Mouse (Mus musculus) cerebellum, adult 2 months (tissue): Measurements from ENCODE around the gene Suv39h1. TPM values are rescaled to one million over a fixed set of nuclear protein-coding genes. Genes with fewer than 3 reads are reported as not detected.
A peak's percentile ranks its signal among the peaks of the same experiment; 100 is the strongest.
"Not testable (repeated sequence)": the region's sequence is repeated elsewhere in the genome, so short reads cannot be mapped to it uniquely, and the experiment has no call there.

Experiments used
- DNase-seq, 2 experiments: peaks; one replicate each; pipeline ENCODE4 v3.0.0; 2021
- H3K27ac ChIP-seq: fragments of 200-500 bp; 2 replicates; pipeline ENCODE4 v1.5.1; 2012; ENCODE audit warnings: low read length, control low read depth, inconsistent platforms; ENCODE audit not compliant: insufficient read depth
- H3K27me3 ChIP-seq: fragments of 200-500 bp; 2 replicates; pipeline ENCODE4 v1.6.1; 2012; ENCODE audit warnings: inconsistent platforms, mild to moderate bottlenecking, low read length, moderate library complexity; ENCODE audit not compliant: control insufficient read depth, insufficient read depth
- H3K4me1 ChIP-seq: fragments of 200-500 bp; 2 replicates; pipeline ENCODE4 v1.6.1; 2011; ENCODE audit warnings: low read length; ENCODE audit not compliant: control insufficient read depth, insufficient read depth
- H3K4me3 ChIP-seq: fragments of 200-500 bp; replicated peaks from 2 replicates; pipeline ENCODE3; 2011; ENCODE audit warnings: mild to moderate bottlenecking, low read depth, low read length, control low read depth; ENCODE audit not compliant: insufficient read depth
- CTCF ChIP-seq: fragments of 200-500 bp; IDR thresholded peaks from 2 replicates; pipeline ENCODE4 v1.5.1; 2011; ENCODE audit warnings: low read depth, mild to moderate bottlenecking, control low read depth, low read length, moderate library complexity, borderline replicate concordance; ENCODE audit not compliant: insufficient read depth
- POLR2A ChIP-seq: fragments of 200-500 bp; IDR thresholded peaks from 2 replicates; pipeline ENCODE4 v1.6.1; 2011; ENCODE audit warnings: low read length, control low read depth, borderline replicate concordance; ENCODE audit not compliant: insufficient read depth
- WGBS: fragments of 180-500 bp; shearing (Covaris S2); methylation state at CpG from one replicate; pipeline ENCODE4 v1.1.7; 2018; 5-methylcytosine and 5-hydroxymethylcytosine counted together
- polyA plus RNA-seq: library from polyadenylated mRNA; depleted of rRNA; stranded (reverse); fragments of >200 nt; gene quantifications from 2 replicates; pipeline ENCODE4 v1.2.3, GENCODE M21; 2012; rRNA removed

Gene Suv39h1
- polyA plus RNA-seq, 1 experiment, result 22.7 TPM

DNA sequence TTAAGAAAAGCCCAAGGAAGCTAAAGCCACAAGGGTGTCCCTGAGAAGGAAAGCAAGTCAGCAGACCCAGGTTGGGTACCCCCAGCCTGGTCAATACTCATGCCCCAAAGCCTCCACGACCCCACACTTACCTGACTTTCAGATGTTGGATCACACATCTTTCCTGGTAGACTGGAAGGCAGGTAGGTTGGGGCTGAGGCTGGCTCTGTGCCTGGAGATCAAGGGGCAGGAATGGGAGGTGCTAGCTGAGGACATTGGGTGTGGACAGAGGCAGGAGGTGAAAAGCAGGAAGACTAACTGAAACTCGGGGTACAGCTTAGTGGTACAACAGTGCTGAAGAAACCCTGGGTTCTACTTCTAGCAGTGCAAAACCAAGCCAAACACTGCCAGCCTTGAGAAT is 56.3 kb downstream of the Suv39h1 start, which contains the start of gene Glod5:
TSS of gene Glod5 (minus strand) at position 207 of the 400 bp plus-strand sequence.
- no peaks in the 10 kb centered on the region for H3K4me1 ChIP-seq
- DNase-seq, result no peak
- WGBS, result 66% methylated on average over 2 of the region's 2 CpGs
- no peak for TF ChIP-seq CTCF
- TF ChIP-seq POLR2A, result no peak
- H3K27ac ChIP-seq, result no peak within 1 kb of the TSS
- no peak within 1 kb of the TSS for H3K4me3 ChIP-seq
- no peaks in the 10 kb centered on the region for H3K27me3 ChIP-seq

DNA sequence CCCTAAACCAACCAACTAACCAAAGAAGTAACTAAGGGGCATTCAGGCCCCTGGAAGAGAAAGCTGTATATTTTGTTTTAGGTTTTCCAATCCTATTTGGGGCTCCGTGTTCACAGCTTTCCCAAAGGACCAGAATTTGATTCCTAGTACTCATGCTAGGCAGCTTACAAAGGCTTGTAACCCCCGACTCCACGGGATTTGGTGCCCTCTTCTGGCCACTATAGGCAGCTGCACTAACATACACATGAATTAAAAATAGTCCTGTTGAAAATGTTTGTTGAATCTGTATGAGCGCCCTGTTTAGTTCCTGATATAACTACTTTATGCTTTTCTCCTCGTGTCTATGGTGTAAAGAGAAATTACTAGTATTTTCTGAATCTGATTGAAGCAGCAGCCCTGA is 57.4 kb downstream of the Suv39h1 start:
- peak; percentile 32 to 41 for DNase-seq
- 14% methylated on average over 5 of the region's 5 CpGs for WGBS
- H3K27me3 ChIP-seq, result no peaks in the 10 kb centered on the region
- H3K4me1 ChIP-seq, result no peaks in the 10 kb centered on the region
- TF ChIP-seq CTCF (peak; percentile 64), POLR2A (no peak)
- H3K4me3 ChIP-seq, result no peak overlapping the region
- H3K27ac ChIP-seq, result no peak overlapping the region

DNA sequence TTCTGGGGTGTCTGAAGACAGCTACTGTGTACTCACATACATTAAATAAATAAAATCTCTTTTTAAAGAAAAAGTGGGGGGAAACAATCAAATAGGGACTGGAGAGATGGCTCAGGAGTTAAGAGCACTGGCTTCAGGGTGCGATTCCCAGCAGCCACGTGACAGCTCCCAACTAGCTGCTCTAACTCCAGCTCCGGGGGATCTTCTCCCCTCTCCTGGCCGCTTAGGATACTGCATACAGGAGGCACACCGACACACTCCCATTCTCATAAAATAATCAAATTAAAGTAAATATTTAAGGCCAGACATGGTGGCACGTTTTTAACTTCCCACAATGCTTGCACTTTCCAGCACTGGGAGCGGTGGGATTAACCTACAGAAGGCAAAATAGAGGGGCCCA is 58.9 kb downstream of the Suv39h1 start:
- H3K4me3 ChIP-seq, DNase-seq, H3K27ac ChIP-seq, H3K27me3 ChIP-seq, H3K4me1 ChIP-seq: not testable (repeated sequence)
- 30% methylated on average over 7 of the region's 7 CpGs for WGBS

DNA sequence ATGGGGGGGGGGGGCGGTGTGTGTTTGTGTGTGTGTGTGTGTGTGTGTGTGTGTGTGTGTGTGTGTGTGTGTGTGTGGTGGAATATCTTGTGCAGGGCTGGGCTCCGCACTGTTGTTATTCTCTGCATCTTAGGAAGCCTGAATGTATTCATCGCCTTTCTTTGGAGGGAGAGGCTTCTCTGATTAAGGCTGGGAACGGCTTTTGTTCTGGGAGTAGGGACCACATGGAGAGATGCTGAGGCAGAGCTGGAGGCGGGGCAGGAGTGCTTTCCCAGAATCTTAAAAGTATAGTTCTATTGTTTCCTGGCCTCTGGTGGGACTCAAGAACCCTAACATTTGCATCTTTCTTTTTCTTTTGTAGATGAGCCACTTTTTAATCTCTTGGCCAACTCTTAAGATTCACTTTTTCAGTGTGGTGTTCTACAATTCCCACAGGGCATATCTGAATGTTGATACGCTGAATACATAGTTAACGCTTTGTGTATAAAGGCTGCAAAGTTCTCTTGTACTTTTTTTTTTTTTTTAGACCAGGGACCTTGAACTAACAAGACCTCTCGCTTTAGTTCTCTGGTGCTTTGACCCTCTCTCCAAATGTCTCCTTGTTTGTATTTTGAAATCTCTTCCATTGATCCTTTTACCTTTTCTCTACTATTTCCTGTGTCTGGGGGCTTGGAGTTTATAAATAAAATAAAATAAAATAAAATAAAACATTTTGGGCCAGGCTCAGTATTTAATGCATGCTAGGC is 60.8 kb downstream of the Suv39h1 start:
- Histone ChIP-seq H3K4me3 (no peak overlapping the region), H3K27ac (no peak overlapping the region), H3K4me1 (no peaks in the 10 kb centered on the region), H3K27me3 (no peaks in the 10 kb centered on the region)
- whole genome bisulfite sequencing, result 31% methylated on average over 7 of the region's 8 CpGs
- TF ChIP-seq POLR2A (no peak), CTCF (no peak)
- no peak for DNase-seq

DNA sequence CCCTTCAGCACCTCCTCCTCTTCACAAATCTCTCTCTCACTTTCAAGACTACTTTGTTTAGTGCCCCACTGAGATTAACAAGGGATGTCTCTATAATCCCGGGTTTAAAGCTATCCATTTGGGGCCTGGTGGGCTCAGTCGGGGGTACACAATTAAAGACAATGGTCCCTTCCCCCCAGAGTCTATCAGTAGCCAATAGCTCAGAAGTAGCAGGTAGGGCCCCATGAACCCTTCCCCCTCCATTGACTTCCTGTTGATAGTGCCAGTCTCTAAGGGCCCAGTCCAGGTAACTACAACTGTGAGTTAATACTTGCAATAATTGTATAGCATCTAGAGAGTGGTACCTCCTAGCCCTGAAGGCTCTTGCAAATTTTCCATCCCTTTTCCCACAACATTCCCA is 61.4 kb downstream of the Suv39h1 start:
- Histone ChIP-seq H3K4me3 (no peak overlapping the region), H3K27me3 (no peaks in the 10 kb centered on the region), H3K4me1 (no peaks in the 10 kb centered on the region), H3K27ac (no peak overlapping the region)
- 28% methylated on average over 2 of the region's 2 CpGs for WGBS
- TF ChIP-seq POLR2A, result no peak
- TF ChIP-seq CTCF, result no peak
- DNase-seq, result no peak

Other genes starting within 250 kb of the Suv39h1 start
- gene Otud5, start 233.4 kb downstream of the Suv39h1 start, polyA plus RNA-seq, result 49.4 and 52.5 TPM in 2 replicates
- gene Pim2, start 196.5 kb downstream of the Suv39h1 start, polyA plus RNA-seq, result 47.9 and 50.5 TPM in 2 replicates
- 40.6 and 46.8 TPM in 2 replicates for gene Slc35a2, start 190.7 kb downstream of the Suv39h1 start, polyA plus RNA-seq
- gene Pqbp1, start 175.5 kb downstream of the Suv39h1 start, polyA plus RNA-seq, result 165 and 174 TPM in 2 replicates
- 27.5 TPM in 2 replicates for gene Timm17b, start 175.4 kb downstream of the Suv39h1 start, polyA plus RNA-seq
- not detected in 2 replicates for gene Gm10491, start 166.9 kb downstream of the Suv39h1 start, polyA plus RNA-seq
- gene Gm10490, start 165.2 kb downstream of the Suv39h1 start, polyA plus RNA-seq, result not detected in 2 replicates
- 395 and 461 TPM in 2 replicates for gene Pcsk1n, start 154.9 kb downstream of the Suv39h1 start, polyA plus RNA-seq
- gene Eras, start 146.2 kb downstream of the Suv39h1 start, polyA plus RNA-seq, result not detected in 2 replicates
- gene Hdac6, start 126.9 kb downstream of the Suv39h1 start, polyA plus RNA-seq, result 66.2 and 71.0 TPM in 2 replicates
- not detected in 2 replicates for gene Gata1, start 96.7 kb downstream of the Suv39h1 start, polyA plus RNA-seq
- 0.90 and 1.3 TPM in 2 replicates for gene Glod5, start 56.3 kb downstream of the Suv39h1 start, polyA plus RNA-seq
- 0.44 and 0.67 TPM in 2 replicates for gene Was, start 15.7 kb upstream of the Suv39h1 start, polyA plus RNA-seq
- 131 and 141 TPM in 2 replicates for gene Wdr13, start 58.1 kb upstream of the Suv39h1 start, polyA plus RNA-seq
- 276 and 291 TPM in 2 replicates for gene Rbm3, start 71.1 kb upstream of the Suv39h1 start, polyA plus RNA-seq
- gene Tbc1d25, start 101.4 kb upstream of the Suv39h1 start, polyA plus RNA-seq, result 27.4 and 30.5 TPM in 2 replicates
- 59.9 and 68.5 TPM in 2 replicates for gene Ebp, start 118.8 kb upstream of the Suv39h1 start, polyA plus RNA-seq
- gene Porcn, start 131.8 kb upstream of the Suv39h1 start, polyA plus RNA-seq, result 250 and 287 TPM in 2 replicates
- 45.9 and 50.1 TPM in 2 replicates for gene Ftsj1, start 177.6 kb upstream of the Suv39h1 start, polyA plus RNA-seq
- gene Slc38a5, start 196.4 kb upstream of the Suv39h1 start, polyA plus RNA-seq, result 9.1 and 10.4 TPM in 2 replicates